Mouse (Mus musculus) C2C12 (cell line): Measurements from ENCODE around the gene Zg16.

Source experiments
- CTCF ChIP-seq: IDR thresholded peaks from one replicate; pipeline ENCODE4 v1.5.1; 2011; ENCODE audit not compliant: control insufficient read depth, insufficient read depth, insufficient read length
- MAX ChIP-seq: IDR thresholded peaks from one replicate; pipeline ENCODE4 v1.6.1; 2011; ENCODE audit warnings: mild to moderate bottlenecking, control low read depth
- MYOD1 ChIP-seq: IDR thresholded peaks from one replicate; pipeline ENCODE4 v1.6.1; 2011; ENCODE audit warnings: low read depth; ENCODE audit not compliant: control insufficient read depth, insufficient read length
- USF1 ChIP-seq: IDR thresholded peaks from one replicate; pipeline ENCODE4 v1.6.1; 2011; ENCODE audit warnings: low read depth, mild to moderate bottlenecking, control low read depth, moderate library complexity

DNA sequence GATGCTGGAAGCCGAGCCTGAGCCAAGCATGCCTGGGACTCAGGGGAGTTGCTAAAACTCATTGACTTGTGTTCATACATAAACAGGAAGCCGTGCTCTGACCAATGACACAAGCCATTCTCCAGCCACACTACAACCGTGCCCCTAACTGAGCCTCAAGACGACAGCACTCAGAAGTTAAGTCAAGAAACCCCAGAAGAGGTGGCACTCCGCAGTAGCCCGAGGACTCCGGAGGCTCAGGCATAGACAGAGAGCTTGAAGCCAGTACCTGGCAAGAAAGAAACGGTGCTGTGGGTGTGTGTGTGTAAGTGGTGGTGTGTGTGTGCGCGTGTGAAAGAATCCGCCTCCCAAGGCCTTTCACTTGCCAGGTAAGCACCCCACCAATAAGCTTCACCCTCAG is 27.8 kb upstream of the Zg16 start:
- no peak for TF ChIP-seq CTCF
- TF ChIP-seq USF1 = no peak
- TF ChIP-seq MAX = no peak
- no peak for TF ChIP-seq MYOD1
